Mouse (Mus musculus): Measurements from ENCODE around the gene Zbtb4.

GRCm38 (mm10) chr11:69823456-69823855 is 57.7 kb downstream of the Zbtb4 start:
- TF ChIP-seq CTCF (IDR thresholded peaks at IDR 0.05; ENCODE audit: extremely low read depth, insufficient read depth, insufficient read length, insufficient replicate concordance) (no peak), POLR2A (IDR thresholded peaks at IDR 0.05; ENCODE audit: low read depth, low read length) (no peak)

Data from spleen, adult 2 months (tissue).